Mouse (Mus musculus): ENCODE measurements at regions not wholly inside any gene's neighbourhood (a gene's known extent, or its start where the extent isn't known, plus 50 kb on each side); places are given as distances from the start of the nearest gene placed in this dataset.

DNA sequence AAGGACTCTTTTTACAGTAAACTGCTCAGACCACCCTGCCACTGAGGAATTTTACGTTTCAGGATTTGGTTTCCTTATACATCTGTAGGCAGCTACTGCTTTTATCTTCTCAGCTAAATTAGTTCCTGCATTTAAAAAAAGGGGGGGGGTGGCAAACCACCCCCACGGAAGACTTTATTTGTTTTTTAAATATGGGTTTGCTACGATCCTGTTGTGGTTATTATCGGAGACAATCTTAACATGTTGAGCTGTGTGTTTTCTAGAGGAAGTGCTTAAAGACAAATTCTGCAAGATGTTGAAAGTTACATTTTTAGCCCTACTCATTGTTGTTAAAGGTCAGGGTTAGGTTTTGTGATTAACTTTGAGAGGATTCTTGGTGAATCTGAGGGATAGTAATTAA, 216.1 kb upstream of the Rasa1 start:
- no peak for TF ChIP-seq POLR2A (IDR thresholded peaks at IDR 0.05; ENCODE audit: extremely low read depth, insufficient read depth, low read length)
- no peak overlapping the region for H3K27ac ChIP-seq (ENCODE audit: insufficient read depth, low read length)
- H3K4me1 ChIP-seq (ENCODE audit: control insufficient read depth, insufficient read depth, low read length): no peaks in the 10 kb centered on the region
- no peak overlapping the region for H3K4me3 ChIP-seq (ENCODE audit: insufficient read depth, low read length)

DNA sequence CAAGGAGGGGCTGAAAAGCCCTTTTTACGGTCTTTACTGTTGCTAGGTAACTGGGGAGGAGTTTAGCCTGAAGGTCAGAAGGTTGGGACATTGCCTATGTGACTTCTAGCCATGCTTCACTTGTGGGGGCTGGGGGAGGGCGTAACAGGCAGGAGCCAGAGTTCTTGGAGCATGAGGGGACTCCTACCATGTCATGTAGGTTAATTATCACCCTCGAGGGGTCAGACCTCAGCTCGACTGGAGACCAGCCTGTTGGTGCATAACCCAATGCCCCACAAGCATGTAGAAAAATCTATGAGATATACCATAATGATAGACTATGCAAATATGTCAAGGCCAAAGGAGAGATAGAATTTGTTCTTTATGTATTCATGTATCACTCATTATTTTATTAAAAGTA, 215.1 kb upstream of the Rasa1 start:
- TF ChIP-seq POLR2A (IDR thresholded peaks at IDR 0.05; ENCODE audit: extremely low read depth, insufficient read depth, low read length) (no peak), CTCF (IDR thresholded peaks at IDR 0.05; ENCODE audit: extremely low read depth, insufficient read depth, low read length) (no peak)
- H3K4me1 ChIP-seq (ENCODE audit: control insufficient read depth, insufficient read depth, low read length): no peaks in the 10 kb centered on the region
- no peak overlapping the region for H3K27ac ChIP-seq (ENCODE audit: insufficient read depth, low read length)
- no peak overlapping the region for H3K4me3 ChIP-seq (ENCODE audit: insufficient read depth, low read length)

DNA sequence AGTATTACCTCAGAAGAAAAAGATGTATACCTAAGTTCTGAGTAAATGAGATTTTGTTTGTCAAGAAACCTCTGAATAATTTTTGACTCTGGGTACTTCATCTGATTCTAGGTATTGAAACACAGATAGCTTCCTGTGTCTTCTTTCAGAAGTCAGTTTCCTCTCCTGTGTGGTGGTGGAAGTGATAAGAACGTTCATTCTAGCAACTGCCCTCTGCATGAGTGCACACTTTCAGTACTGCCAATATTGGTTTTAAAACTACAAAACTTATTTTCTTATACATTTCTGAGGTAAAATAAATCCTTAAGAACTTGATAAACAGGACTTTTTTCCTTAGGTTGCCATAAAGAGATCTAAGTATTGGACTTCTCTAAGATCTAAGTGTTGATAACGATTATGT, 209.8 kb upstream of the Rasa1 start:
- H3K4me1 ChIP-seq (ENCODE audit: control insufficient read depth, insufficient read depth, low read length): no peaks in the 10 kb centered on the region
- TF ChIP-seq CTCF (IDR thresholded peaks at IDR 0.05; ENCODE audit: extremely low read depth, insufficient read depth, low read length) (no peak), POLR2A (IDR thresholded peaks at IDR 0.05; ENCODE audit: extremely low read depth, insufficient read depth, low read length) (no peak)
- H3K4me3 ChIP-seq (ENCODE audit: insufficient read depth, low read length): no peak overlapping the region
- no peak overlapping the region for H3K27ac ChIP-seq (ENCODE audit: insufficient read depth, low read length)

DNA sequence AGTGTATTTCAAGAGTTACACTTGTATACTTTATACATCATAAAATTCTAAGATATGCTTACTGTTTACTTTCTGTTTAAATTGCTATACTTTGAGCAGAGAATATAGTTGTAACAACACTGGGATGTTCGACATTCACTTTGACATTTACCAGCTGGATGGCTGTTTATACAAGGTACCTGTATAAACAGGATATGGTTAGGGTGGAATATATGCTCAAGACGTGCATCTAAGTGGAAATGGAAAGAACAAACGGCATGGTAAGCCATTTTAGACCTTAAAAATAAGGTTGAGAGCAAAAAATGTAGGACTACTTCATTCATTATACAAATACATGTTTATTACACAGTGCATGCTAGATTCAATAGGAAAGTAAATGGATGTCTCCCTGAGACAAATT, 195.9 kb upstream of the Rasa1 start:
- Histone ChIP-seq H3K4me3 (ENCODE audit: insufficient read depth, low read length) (no peak overlapping the region), H3K27ac (ENCODE audit: insufficient read depth, low read length) (no peak overlapping the region), H3K4me1 (ENCODE audit: control insufficient read depth, insufficient read depth, low read length) (no peaks in the 10 kb centered on the region)
- TF ChIP-seq CTCF (IDR thresholded peaks at IDR 0.05; ENCODE audit: extremely low read depth, insufficient read depth, low read length) (no peak), POLR2A (IDR thresholded peaks at IDR 0.05; ENCODE audit: extremely low read depth, insufficient read depth, low read length) (no peak)

DNA sequence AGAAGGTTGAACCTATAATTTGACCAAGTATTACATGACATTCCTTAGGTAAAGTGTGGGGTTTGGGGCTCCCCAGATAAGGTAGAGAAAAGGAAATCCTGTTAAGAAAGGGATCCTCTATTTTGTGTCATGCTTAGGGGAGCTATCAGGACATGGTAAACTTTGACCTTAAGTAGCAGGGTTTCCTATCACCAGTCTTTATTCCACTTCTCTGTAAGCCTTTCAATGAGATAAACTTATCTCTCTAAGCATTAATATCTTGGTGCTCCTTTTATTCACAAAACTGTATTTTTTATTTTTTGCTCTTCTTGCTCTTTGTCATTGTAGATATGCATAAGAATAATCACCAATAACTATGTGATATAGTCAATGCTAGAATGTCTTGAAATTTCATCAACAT, 194.4 kb upstream of the Rasa1 start:
- TF ChIP-seq CTCF (IDR thresholded peaks at IDR 0.05; ENCODE audit: extremely low read depth, insufficient read depth, low read length) (no peak), POLR2A (IDR thresholded peaks at IDR 0.05; ENCODE audit: extremely low read depth, insufficient read depth, low read length) (no peak)
- no peaks in the 10 kb centered on the region for H3K4me1 ChIP-seq (ENCODE audit: control insufficient read depth, insufficient read depth, low read length)

DNA sequence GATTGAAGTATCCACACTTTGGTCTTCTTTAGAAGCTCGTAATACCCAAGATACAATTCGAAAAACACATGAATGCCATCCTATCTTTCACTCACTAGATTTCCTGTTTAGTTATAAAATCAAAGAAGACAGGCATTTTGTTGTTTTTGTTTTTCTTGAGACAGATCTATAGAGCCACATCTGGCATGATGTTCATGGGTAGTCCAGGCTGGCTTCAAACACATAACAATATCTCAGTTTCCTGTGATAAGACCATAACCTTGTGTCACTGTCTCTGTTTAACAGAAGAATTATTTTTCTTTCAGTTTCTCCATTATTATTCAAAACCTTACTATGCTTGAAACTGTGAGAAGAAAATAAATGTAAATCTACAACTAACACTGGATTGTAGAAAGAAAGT, 190.5 kb upstream of the Rasa1 start:
- TF ChIP-seq CTCF (IDR thresholded peaks at IDR 0.05; ENCODE audit: extremely low read depth, insufficient read depth, low read length): no peak
- no peak for TF ChIP-seq POLR2A (IDR thresholded peaks at IDR 0.05; ENCODE audit: extremely low read depth, insufficient read depth, low read length)
- Histone ChIP-seq H3K27ac (ENCODE audit: insufficient read depth, low read length) (no peak overlapping the region), H3K4me3 (ENCODE audit: insufficient read depth, low read length) (no peak overlapping the region), H3K4me1 (ENCODE audit: control insufficient read depth, insufficient read depth, low read length) (no peaks in the 10 kb centered on the region)

More for the DNA sequence above, 194.4 kb upstream of the Rasa1 start:
- Histone ChIP-seq H3K4me3 (ENCODE audit: insufficient read depth, low read length) (no peak overlapping the region), H3K27ac (ENCODE audit: insufficient read depth, low read length) (no peak overlapping the region)

DNA sequence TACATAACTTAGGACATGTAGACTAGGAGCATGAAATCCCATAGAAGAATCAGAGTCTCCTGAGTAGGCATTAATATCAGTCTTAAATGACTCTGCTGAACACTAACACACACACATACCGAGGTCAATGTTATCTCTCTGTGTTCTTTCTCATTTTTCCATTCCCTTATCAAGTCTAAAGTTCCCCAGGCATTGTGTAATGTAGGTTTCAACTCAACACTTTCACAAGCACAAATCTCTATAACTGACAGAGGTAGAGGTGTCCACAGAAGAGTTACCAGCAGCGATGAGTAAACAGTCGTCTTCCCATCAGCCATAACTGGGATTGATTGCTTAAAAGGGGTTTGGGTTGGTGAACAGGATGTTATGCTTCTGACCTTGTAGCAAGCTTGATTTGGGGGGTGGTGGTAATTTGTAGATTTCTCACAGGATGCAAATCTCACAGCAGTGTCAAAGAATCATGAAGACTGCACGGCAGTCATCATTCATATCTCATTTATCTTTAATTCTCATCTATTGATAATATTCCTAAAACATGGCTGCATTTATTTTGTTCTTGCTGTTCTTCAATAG, 187.4 kb upstream of the Rasa1 start:
- no peak for TF ChIP-seq POLR2A (IDR thresholded peaks at IDR 0.05; ENCODE audit: extremely low read depth, insufficient read depth, low read length)
- no peaks in the 10 kb centered on the region for H3K4me1 ChIP-seq (ENCODE audit: control insufficient read depth, insufficient read depth, low read length)
- H3K4me3 ChIP-seq (ENCODE audit: insufficient read depth, low read length): no peak overlapping the region
- no peak overlapping the region for H3K27ac ChIP-seq (ENCODE audit: insufficient read depth, low read length)

DNA sequence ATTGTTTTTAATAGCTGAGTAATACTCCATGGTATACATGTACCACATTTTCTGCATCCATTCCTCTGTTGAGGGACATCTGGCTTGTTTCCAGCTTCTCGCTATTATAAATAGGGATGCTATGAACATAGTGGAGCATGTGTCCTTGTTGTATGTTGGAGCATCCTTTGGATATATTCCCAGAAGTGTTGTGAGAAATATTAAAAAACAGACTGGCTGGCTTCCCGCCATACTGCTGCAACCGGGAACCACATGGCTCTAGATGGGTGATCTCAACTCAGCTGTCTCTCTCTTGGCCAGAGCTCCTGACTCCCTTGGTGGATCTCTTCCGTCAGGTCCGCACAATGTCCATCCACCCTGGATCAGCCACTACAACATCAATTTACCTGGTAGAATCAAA, 182.4 kb upstream of the Rasa1 start:
- H3K27ac ChIP-seq (ENCODE audit: insufficient read depth, low read length): no peak overlapping the region
- TF ChIP-seq POLR2A (IDR thresholded peaks at IDR 0.05; ENCODE audit: extremely low read depth, insufficient read depth, low read length) (no peak), CTCF (IDR thresholded peaks at IDR 0.05; ENCODE audit: extremely low read depth, insufficient read depth, low read length) (no peak)
- H3K4me3 ChIP-seq (ENCODE audit: insufficient read depth, low read length): no peak overlapping the region

DNA sequence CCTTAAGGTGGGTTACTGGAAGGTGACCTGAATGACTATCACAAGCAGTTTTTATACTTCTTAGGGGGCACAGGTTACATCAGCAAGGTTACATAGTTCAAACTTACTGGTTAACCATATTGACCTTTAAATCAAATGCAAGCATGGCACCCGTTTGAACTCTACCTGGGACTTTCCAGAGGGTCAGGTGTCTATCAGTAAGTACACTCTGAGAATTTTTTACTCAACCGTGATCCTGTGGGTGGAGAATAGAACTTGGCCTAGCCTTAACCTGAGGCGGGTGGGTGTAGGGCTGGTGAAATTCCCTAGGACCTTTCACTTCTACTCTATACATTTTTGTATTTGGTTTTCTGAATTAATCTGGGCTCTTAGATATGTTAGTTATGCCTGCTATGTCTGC, 170.5 kb upstream of the Rasa1 start:
- no peak for TF ChIP-seq POLR2A (IDR thresholded peaks at IDR 0.05; ENCODE audit: extremely low read depth, insufficient read depth, low read length)
- no peak for TF ChIP-seq CTCF (IDR thresholded peaks at IDR 0.05; ENCODE audit: extremely low read depth, insufficient read depth, low read length)
- Histone ChIP-seq H3K4me3 (ENCODE audit: insufficient read depth, low read length) (no peak overlapping the region), H3K27ac (ENCODE audit: insufficient read depth, low read length) (no peak overlapping the region), H3K4me1 (ENCODE audit: control insufficient read depth, insufficient read depth, low read length) (no peaks in the 10 kb centered on the region)

More for the DNA sequence above, 182.4 kb upstream of the Rasa1 start:
- no peaks in the 10 kb centered on the region for H3K4me1 ChIP-seq (ENCODE audit: control insufficient read depth, insufficient read depth, low read length)

DNA sequence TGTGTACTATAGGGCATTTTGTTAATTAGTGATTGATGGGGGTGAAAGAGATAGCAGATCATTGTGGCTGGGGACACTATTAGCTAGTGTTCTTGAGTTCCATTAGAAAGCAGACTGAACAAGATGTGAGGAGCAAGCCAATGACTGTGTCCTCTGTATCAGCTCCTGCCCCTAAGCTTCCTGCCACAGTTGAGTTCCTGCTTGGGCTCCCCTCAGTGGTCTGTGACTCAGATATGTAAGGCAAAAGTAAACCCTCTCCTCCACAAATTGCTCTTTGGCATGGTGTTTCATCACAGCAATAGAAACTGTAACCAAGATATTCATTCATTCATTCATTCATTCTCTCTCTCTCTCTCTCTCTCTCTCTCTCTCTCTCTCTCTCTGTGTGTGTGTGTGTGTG, 169.7 kb upstream of the Rasa1 start:
- H3K4me1 ChIP-seq (ENCODE audit: control insufficient read depth, insufficient read depth, low read length): no peaks in the 10 kb centered on the region

DNA sequence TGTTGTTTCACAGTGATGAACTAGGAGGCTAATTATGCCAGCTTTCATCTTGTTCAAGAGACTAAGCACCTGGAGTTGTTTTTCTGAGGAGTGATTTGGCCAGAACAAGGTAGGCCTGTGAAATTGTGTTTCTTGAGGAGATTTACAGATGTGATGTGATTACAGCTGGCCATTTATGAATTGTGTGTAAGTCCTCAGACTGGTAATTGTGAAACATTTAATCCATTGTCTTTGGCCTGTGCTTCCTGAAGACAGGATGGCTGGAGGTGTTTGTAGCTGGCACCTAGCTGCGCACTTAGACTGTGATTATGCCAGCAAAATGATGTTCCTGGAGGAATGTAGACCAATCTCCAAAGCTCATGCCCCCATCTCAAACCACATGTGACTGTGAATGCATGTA, 150.7 kb upstream of the Rasa1 start:
- no peak for TF ChIP-seq CTCF (IDR thresholded peaks at IDR 0.05; ENCODE audit: extremely low read depth, insufficient read depth, low read length)
- TF ChIP-seq POLR2A (IDR thresholded peaks at IDR 0.05; ENCODE audit: extremely low read depth, insufficient read depth, low read length): no peak
- H3K4me1 ChIP-seq (ENCODE audit: control insufficient read depth, insufficient read depth, low read length): peaks cover 4% of the 10 kb centered on the region

More for the DNA sequence above, 169.7 kb upstream of the Rasa1 start:
- Histone ChIP-seq H3K4me3 (ENCODE audit: insufficient read depth, low read length) (no peak overlapping the region), H3K27ac (ENCODE audit: insufficient read depth, low read length) (no peak overlapping the region)
- TF ChIP-seq POLR2A (IDR thresholded peaks at IDR 0.05; ENCODE audit: extremely low read depth, insufficient read depth, low read length) (no peak), CTCF (IDR thresholded peaks at IDR 0.05; ENCODE audit: extremely low read depth, insufficient read depth, low read length) (no peak)

More for the DNA sequence above, 150.7 kb upstream of the Rasa1 start:
- Histone ChIP-seq H3K27ac (ENCODE audit: insufficient read depth, low read length) (no peak overlapping the region), H3K4me3 (ENCODE audit: insufficient read depth, low read length) (no peak overlapping the region)

All from cortical plate, adult 2 months (tissue).